Comparison of ENCODE assay signal across 9 mouse cellular contexts in genomic region chr1:163314829-163315301, GRCm38 (mm10). TPM values are rescaled to one million over a fixed set of nuclear protein-coding genes. Genes with fewer than 3 reads are reported as not detected.
A peak's percentile ranks its signal among the peaks of the same experiment; 100 is the strongest.
DNase-seq lines count a peak whose midpoint lies in the region; ATAC-seq and TF ChIP-seq lines count a peak whose summit lies in the region.
"Had no signal": no experiment of that assay in that cellular context is flagged by ENCODE, and none has a peak within 500 bp of the region (broad histone marks: within the 10 kb centered on the region; RNA-seq: fewer than 3 reads in every experiment).

No protein-coding gene starts in this region.

- H3K27me3 ChIP-seq in kidney, postnatal 0 days (ENCODE audit: insufficient read depth, low read length), result peaks cover 26% of the 10 kb centered on the region
- H3K27me3 ChIP-seq in embryonic facial prominence, embryonic 13.5 days, result peaks cover 5% of the 10 kb centered on the region; the same call in 1 of the 2 replicates
- H3K27me3 ChIP-seq in intestine, embryonic 16.5 days (replicated peaks; ENCODE audit: control insufficient read depth, insufficient read depth, low read length), result peaks cover 30% of the 10 kb centered on the region
- peaks cover 84% of the 10 kb centered on the region for H3K27me3 ChIP-seq in neural tube, embryonic 13.5 days

- no peak overlapping the region for H3K27ac ChIP-seq in kidney, postnatal 0 days
- peak overlapping the region; percentile 100 for H3K27ac ChIP-seq in embryonic facial prominence, embryonic 13.5 days
- H3K27ac ChIP-seq in intestine, embryonic 16.5 days (ENCODE audit: low read length), result no peak overlapping the region
- no peak overlapping the region for H3K27ac ChIP-seq in neural tube, embryonic 13.5 days (replicated peaks)

- no peaks in the 10 kb centered on the region for H3K9me3 ChIP-seq in kidney, postnatal 0 days (replicated peaks; ENCODE audit: low read length)
- H3K9me3 ChIP-seq in embryonic facial prominence, embryonic 13.5 days, result no peaks in the 10 kb centered on the region
- no peaks in the 10 kb centered on the region for H3K9me3 ChIP-seq in intestine, embryonic 16.5 days (ENCODE audit: control insufficient read depth, low read length)
- H3K9me3 ChIP-seq in neural tube, embryonic 13.5 days, result no peaks in the 10 kb centered on the region

- intact Hi-C loops in left cerebral cortex, postnatal 4 days (cut with DNase I), result no loop called here
- intact Hi-C loops in gastrocnemius, postnatal 36 days (cut with DNase I), result loop anchor here (5.0 to 10.0 kb wide), 4 partner anchors 70 to 163 kb away; no protein-coding TSS in a partner anchor

- no peak for ATAC-seq in kidney, postnatal 0 days (replicated peaks; ENCODE audit: low FRiP score, low read depth)
- ATAC-seq in embryonic facial prominence, embryonic 13.5 days (ENCODE audit: insufficient number of reproducible peaks, insufficient read depth, low FRiP score, low TSS enrichment, low read depth), result peak; percentile 64; the same call in 1 of the 2 replicates
- ATAC-seq in intestine, embryonic 16.5 days, result no peak
- ATAC-seq in neural tube, embryonic 13.5 days (ENCODE audit: low read depth), result no peak
- ATAC-seq: Patski had no signal

- DNase-seq in kidney, postnatal 0 days (ENCODE audit: low spot score), result peak; percentile 27
- no peak for DNase-seq in kidney, adult 9 months
- no peak for DNase-seq in cerebellum, postnatal 4 days (ENCODE audit: low spot score in 2 of 2)
- DNase-seq in left cerebral cortex, postnatal 4 days, result no peak
- no peak for DNase-seq in gastrocnemius, postnatal 36 days

- TF ChIP-seq CTCF in kidney, postnatal 0 days (IDR thresholded peaks at IDR 0.05; ENCODE audit: low read depth), result no peak

- peak overlapping the region; percentile 24 for H3K4me3 ChIP-seq in kidney, postnatal 0 days (replicated peaks; ENCODE audit: low read depth, low read length)
- H3K4me3 ChIP-seq in embryonic facial prominence, embryonic 13.5 days, result peak overlapping the region; percentile 92
- H3K4me3 ChIP-seq in intestine, embryonic 16.5 days (ENCODE audit: low read length), result peak overlapping the region; percentile 9; the same call in 1 of the 2 replicates
- peak overlapping the region; percentile 23; the same call in 1 of the 2 replicates for H3K4me3 ChIP-seq in neural tube, embryonic 13.5 days

- peak overlapping the region; percentile 97 for H3K4me2 ChIP-seq in kidney, postnatal 0 days (ENCODE audit: low read length)
- H3K4me2 ChIP-seq in embryonic facial prominence, embryonic 13.5 days, result peak overlapping the region; percentile 82
- peak overlapping the region; percentile 44 for H3K4me2 ChIP-seq in intestine, embryonic 16.5 days (ENCODE audit: low read depth, low read length)
- peak overlapping the region; percentile 62 for H3K4me2 ChIP-seq in neural tube, embryonic 13.5 days

- no peaks in the 10 kb centered on the region for H3K36me3 ChIP-seq in kidney, postnatal 0 days (ENCODE audit: insufficient read depth, low read length)
- H3K36me3 ChIP-seq in embryonic facial prominence, embryonic 13.5 days, result peaks cover 4% of the 10 kb centered on the region; the same call in 1 of the 2 replicates
- H3K36me3 ChIP-seq in intestine, embryonic 16.5 days (ENCODE audit: control insufficient read depth, insufficient read depth, low read length), result no peaks in the 10 kb centered on the region
- H3K36me3 ChIP-seq in neural tube, embryonic 13.5 days, result no peaks in the 10 kb centered on the region

- WGBS in kidney, postnatal 0 days, result 2% methylated on average over 23 of the region's 23 CpGs
- WGBS in embryonic facial prominence, embryonic 13.5 days, result under 1% methylated on average over 23 of the region's 23 CpGs
- 3% methylated on average over 23 of the region's 23 CpGs for WGBS in intestine, embryonic 16.5 days
- WGBS in neural tube, embryonic 13.5 days, result under 1% methylated on average over 23 of the region's 23 CpGs

- H3K4me1 ChIP-seq in kidney, postnatal 0 days (replicated peaks; ENCODE audit: insufficient read depth, low read length), result peaks cover 6% of the 10 kb centered on the region; the same call in 1 of the 2 replicates
- H3K4me1 ChIP-seq in embryonic facial prominence, embryonic 13.5 days, result peaks cover 20% of the 10 kb centered on the region
- H3K4me1 ChIP-seq in intestine, embryonic 16.5 days (ENCODE audit: control insufficient read depth, insufficient read depth, low read length), result peaks cover 10% of the 10 kb centered on the region
- peaks cover 35% of the 10 kb centered on the region for H3K4me1 ChIP-seq in neural tube, embryonic 13.5 days (replicated peaks)

- no peak overlapping the region for H3K9ac ChIP-seq in kidney, postnatal 0 days (ENCODE audit: low read depth, low read length)
- peak overlapping the region; percentile 100 for H3K9ac ChIP-seq in embryonic facial prominence, embryonic 13.5 days
- no peak overlapping the region for H3K9ac ChIP-seq in intestine, embryonic 16.5 days (ENCODE audit: low read depth, low read length)
- H3K9ac ChIP-seq in neural tube, embryonic 13.5 days, result no peak overlapping the region

RNA-seq across cellular contexts. Expression of gene Prrx1, which starts 1.4 kb away (rescaled TPM):
- polyA plus RNA-seq in kidney, postnatal 0 days (2015; fragmentation: Nextera tagmentation; extraction: Ambion mirVana), result 3.4 and 4.0 TPM in 2 replicates
- polyA plus RNA-seq in embryonic facial prominence, embryonic 13.5 days (2015; fragmentation: Nextera tagmentation; extraction: Ambion mirVana), result 171 and 190 TPM in 2 replicates
- polyA plus RNA-seq in intestine, embryonic 16.5 days (2015; fragmentation: Nextera tagmentation; extraction: Ambion mirVana), result 5.7 and 7.9 TPM in 2 replicates
- polyA plus RNA-seq in neural tube, embryonic 13.5 days (2015; fragmentation: Nextera tagmentation; extraction: Ambion mirVana), result 5.6 and 13.7 TPM in 2 replicates
- 1 to 10 TPM; 7.0 to 7.6 TPM for total RNA-seq in left cerebral cortex, postnatal 4 days (2021)
- 10 to 100 TPM; 34.1 to 39.4 TPM for total RNA-seq in gastrocnemius, postnatal 36 days (2021)

Comparison
In these comparisons a context has a peak if more than half of its experiments do, and no peak if none do; other contexts are left out.
1. H3K4me2 ChIP-seq: peak in every context shown above with its lines; median percentile 97 in kidney, postnatal 0 days; 82 in embryonic facial prominence, embryonic 13.5 days; 62 in neural tube, embryonic 13.5 days; 44 in intestine, embryonic 16.5 days.
2. H3K4me3 ChIP-seq: peak in every context shown above with its lines; median percentile 92 in embryonic facial prominence, embryonic 13.5 days; 24 in kidney, postnatal 0 days; 23 in neural tube, embryonic 13.5 days; 9 in intestine, embryonic 16.5 days.
3. RNA of gene Prrx1, which starts 1.4 kb away (polyA plus RNA-seq): 171 to 190 TPM in embryonic facial prominence, embryonic 13.5 days; 5.7 to 7.9 TPM in intestine, embryonic 16.5 days, 5.6 to 13.7 TPM in neural tube, embryonic 13.5 days and 3.4 to 4.0 TPM in kidney, postnatal 0 days; every median in the first group is over 10 times any median in the second.